Mouse (Mus musculus): Measurements from ENCODE around the gene Cfap54.

Gene Cfap54

GRCm38 (mm10) chr10:93062395-93062794, 19.0 kb downstream of the Cfap54 start:
- no peak for DNase-seq (ENCODE audit: low spot score in 2 of 2)

- no peak for DNase-seq (ENCODE audit: low spot score in 2 of 2)
These were observed 27.6 kb downstream of the Cfap54 start for GRCm38 (mm10) chr10:93053867-93054266.

GRCm38 (mm10) chr10:93053315-93053714, 28.1 kb downstream of the Cfap54 start:
- no peak for DNase-seq (ENCODE audit: low spot score in 2 of 2)

- DNase-seq (ENCODE audit: low spot score in 2 of 2), result peak; percentile 75 to 89
These were observed 30.2 kb downstream of the Cfap54 start for GRCm38 (mm10) chr10:93051016-93051726.

GRCm38 (mm10) chr10:93050571-93050970, 30.8 kb downstream of the Cfap54 start:
- no peak for DNase-seq (ENCODE audit: low spot score in 2 of 2)

- DNase-seq (ENCODE audit: low spot score in 2 of 2), result no peak
These were observed 38.2 kb downstream of the Cfap54 start for GRCm38 (mm10) chr10:93043195-93043594.

- DNase-seq (ENCODE audit: low spot score in 2 of 2), result no peak
These were observed 39.6 kb downstream of the Cfap54 start for GRCm38 (mm10) chr10:93041850-93042249.

- DNase-seq (ENCODE audit: low spot score in 2 of 2), result no peak
These were observed 40.0 kb downstream of the Cfap54 start for GRCm38 (mm10) chr10:93041392-93041791.

- no peak for DNase-seq (ENCODE audit: low spot score in 2 of 2)
These were observed 44.9 kb downstream of the Cfap54 start for GRCm38 (mm10) chr10:93036532-93036931.

- DNase-seq (ENCODE audit: low spot score in 2 of 2), result no peak
These were observed 45.9 kb downstream of the Cfap54 start for GRCm38 (mm10) chr10:93035489-93035888.

GRCm38 (mm10) chr10:93023295-93023694, 58.1 kb downstream of the Cfap54 start:
- DNase-seq (ENCODE audit: low spot score in 2 of 2), result no peak

GRCm38 (mm10) chr10:93014059-93014795, 67.2 kb downstream of the Cfap54 start:
- peak; percentile 18 to 69 for DNase-seq (ENCODE audit: low spot score in 2 of 2)

- DNase-seq (ENCODE audit: low spot score in 2 of 2), result no peak
These were observed 70.3 kb downstream of the Cfap54 start for GRCm38 (mm10) chr10:93011085-93011484.

GRCm38 (mm10) chr10:93006970-93007369, 74.4 kb downstream of the Cfap54 start:
- DNase-seq (ENCODE audit: low spot score in 2 of 2), result no peak

GRCm38 (mm10) chr10:93006405-93006804, 75.0 kb downstream of the Cfap54 start:
- no peak for DNase-seq (ENCODE audit: low spot score in 2 of 2)

- DNase-seq (ENCODE audit: low spot score in 2 of 2), result no peak
These were observed 82.9 kb downstream of the Cfap54 start for GRCm38 (mm10) chr10:92998536-92998935.

- no peak for DNase-seq (ENCODE audit: low spot score in 2 of 2)
These were observed 86.2 kb downstream of the Cfap54 start for GRCm38 (mm10) chr10:92995186-92995585.

GRCm38 (mm10) chr10:92994340-92994739, 87.1 kb downstream of the Cfap54 start:
- no peak for DNase-seq (ENCODE audit: low spot score in 2 of 2)

GRCm38 (mm10) chr10:92992526-92992925, 88.9 kb downstream of the Cfap54 start:
- DNase-seq (ENCODE audit: low spot score in 2 of 2), result no peak

- DNase-seq (ENCODE audit: low spot score in 2 of 2), result no peak
These were observed 90.8 kb downstream of the Cfap54 start for GRCm38 (mm10) chr10:92990576-92990975.

- DNase-seq (ENCODE audit: low spot score in 2 of 2), result no peak
These were observed 116.3 kb downstream of the Cfap54 start for GRCm38 (mm10) chr10:92965134-92965533.

- DNase-seq (ENCODE audit: low spot score in 2 of 2), result no peak
These were observed 131.4 kb downstream of the Cfap54 start for GRCm38 (mm10) chr10:92950044-92950443.

Measured in spleen, postnatal 4 days (tissue).